Mouse (Mus musculus) heart, embryonic 10.5 days (tissue): Measurements from ENCODE around the gene Fam189a2. TPM values are rescaled to one million over a fixed set of nuclear protein-coding genes. Genes with fewer than 3 reads are reported as not detected.

Experiments used
- DNase-seq: peaks from one replicate; pipeline ENCODE4 v3.0.0-alpha.2; 2017; ENCODE audit warnings: low spot score
- H3K27ac ChIP-seq: fragments of 300-500 bp; sonication (generic); 2 replicates; pipeline ENCODE4 v1.5.1; 2016; ENCODE audit warnings: mild to moderate bottlenecking
- H3K27me3 ChIP-seq: fragments of 300-500 bp; sonication (generic); 2 replicates; pipeline ENCODE4 v1.6.1; 2016; ENCODE audit warnings: mild to moderate bottlenecking; ENCODE audit not compliant: poor library complexity, insufficient read depth, severe bottlenecking
- H3K36me3 ChIP-seq: fragments of 300-500 bp; sonication (generic); 2 replicates; pipeline ENCODE4 v1.6.1; 2016; ENCODE audit warnings: mild to moderate bottlenecking, moderate library complexity
- H3K4me1 ChIP-seq: fragments of 300-500 bp; sonication (generic); 2 replicates; pipeline ENCODE4 v1.6.1; 2016; ENCODE audit warnings: mild to moderate bottlenecking
- H3K4me3 ChIP-seq: fragments of 300-500 bp; sonication (generic); 2 replicates; pipeline ENCODE4 v1.5.1; 2016; ENCODE audit warnings: mild to moderate bottlenecking, moderate library complexity
- H3K9me3 ChIP-seq: fragments of 300-500 bp; sonication (generic); 2 replicates; pipeline ENCODE4 v1.6.1; 2016; ENCODE audit warnings: mild to moderate bottlenecking, moderate library complexity
- WGBS: fragments of 180-500 bp; shearing (Covaris S2); methylation state at CpG from one replicate; pipeline ENCODE4 v1.1.7; 2016; 5-methylcytosine and 5-hydroxymethylcytosine counted together
- polyA plus RNA-seq: library from polyadenylated mRNA; unstranded; fragments of >200 nt; fragmentation: Nextera tagmentation; extraction: Ambion mirVana; gene quantifications from 2 replicates; pipeline ENCODE4 v1.2.1, GENCODE M21; 2016

The Fam189a2 gene
- polyA plus RNA-seq, 1 experiment from 2014 or later: 3.3 TPM

GRCm38 (mm10) chr19:24049329-24049728, 18.5 kb upstream of the Fam189a2 start:
- Histone ChIP-seq H3K4me1 (peaks cover 29% of the 10 kb centered on the region), H3K36me3 (no peaks in the 10 kb centered on the region), H3K9me3 (no peaks in the 10 kb centered on the region), H3K27ac (peak overlapping the region; percentile 74), H3K27me3 (no peaks in the 10 kb centered on the region), H3K4me3 (no peak overlapping the region)
- WGBS: 38% methylated on average over 3 of the region's 3 CpGs
- DNase-seq: no peak

DNA sequence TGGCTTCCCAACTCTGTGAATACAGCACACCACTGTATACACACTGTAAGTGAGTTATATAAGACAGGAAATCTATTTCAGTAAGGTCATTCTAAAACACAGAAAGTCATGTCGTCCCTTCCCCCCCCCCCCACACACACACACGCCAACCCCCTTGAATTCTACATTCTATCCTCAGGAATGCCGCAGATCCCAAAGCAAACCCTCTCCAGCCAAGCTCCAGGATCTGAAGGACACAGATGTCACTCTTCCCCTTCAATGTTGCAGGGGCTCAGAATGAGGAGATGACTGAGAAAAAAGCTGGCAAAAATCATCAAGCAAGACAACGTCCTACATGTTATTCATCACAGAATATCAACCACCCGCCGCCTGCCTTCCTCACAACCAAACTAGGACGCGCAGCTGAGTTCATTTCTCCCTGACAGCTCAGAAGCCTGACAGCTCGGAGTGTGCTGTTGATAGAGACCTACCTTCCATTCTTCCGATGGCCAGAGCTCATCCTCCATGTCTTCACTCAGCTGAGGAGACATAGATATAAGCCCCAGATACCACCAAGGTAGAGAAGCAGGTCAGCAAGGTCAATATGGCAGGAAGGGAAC, 15.7 kb upstream of the Fam189a2 start:
- Histone ChIP-seq H3K27ac (peak overlapping the region; percentile 79), H3K9me3 (no peaks in the 10 kb centered on the region), H3K36me3 (no peaks in the 10 kb centered on the region), H3K4me1 (peaks cover 26% of the 10 kb centered on the region), H3K4me3 (peak overlapping the region; percentile 42), H3K27me3 (no peaks in the 10 kb centered on the region)
- peak; percentile 78 for DNase-seq
- WGBS: 50% methylated on average over 10 of the region's 10 CpGs

DNA sequence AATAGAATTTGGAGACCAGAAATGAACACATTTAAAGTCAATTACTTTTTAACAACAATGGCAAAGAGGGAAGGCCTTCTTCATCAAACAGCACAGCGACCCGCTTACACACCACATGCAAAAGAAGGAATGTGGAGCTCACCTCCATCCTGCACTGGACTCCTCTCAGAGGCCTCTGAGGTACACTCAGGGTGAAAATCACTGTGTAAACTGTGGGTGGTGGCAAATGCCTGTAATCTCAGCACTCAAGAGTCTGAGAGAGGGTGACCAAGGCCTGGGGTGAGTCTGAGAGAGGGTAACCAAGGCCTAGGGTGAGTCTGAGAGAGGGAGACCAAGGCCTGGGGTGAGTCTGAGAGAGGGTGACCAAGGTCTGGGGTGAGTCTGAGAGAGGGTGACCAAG, 11.6 kb upstream of the Fam189a2 start:
- WGBS: 100% methylated on average over 2 of the region's 2 CpGs
- no peaks in the 10 kb centered on the region for H3K9me3 ChIP-seq
- DNase-seq: no peak

DNA sequence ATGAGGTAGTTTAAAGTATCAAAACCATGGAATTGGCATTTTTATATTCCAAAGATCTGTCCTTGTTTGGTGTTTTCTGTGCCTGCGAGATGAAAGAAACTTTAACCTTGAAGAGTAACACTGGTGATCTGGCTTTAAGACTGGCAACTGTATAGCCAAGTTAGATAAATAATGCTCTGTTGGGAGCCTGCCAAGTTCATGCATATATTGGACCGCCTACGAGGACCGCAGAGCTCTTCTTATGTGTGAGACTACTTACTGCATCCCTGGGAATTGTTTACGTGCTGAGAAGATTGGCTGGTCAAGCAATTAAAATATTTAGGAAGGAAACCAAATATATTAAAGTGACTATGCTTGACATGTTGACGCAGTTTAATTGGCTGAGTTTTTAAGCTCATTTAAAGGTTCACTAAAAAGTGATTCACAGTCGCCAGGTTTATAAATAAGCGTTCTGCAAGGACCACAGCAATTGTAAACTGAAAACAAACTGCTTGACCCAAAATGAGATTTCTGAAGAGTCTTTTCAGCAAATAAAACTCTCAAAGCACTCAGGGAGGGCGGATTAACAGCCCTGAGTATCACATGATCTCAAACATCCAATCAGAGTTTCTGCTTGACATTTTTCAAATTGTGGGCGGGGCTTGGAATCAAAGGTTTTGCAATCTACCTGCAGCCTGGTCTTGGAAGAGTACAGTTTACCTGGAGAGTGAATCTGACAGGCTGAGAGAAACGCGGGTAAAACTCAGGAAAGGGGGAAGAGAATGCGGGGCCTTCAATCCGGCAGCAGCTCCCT, 8.4 kb upstream of the Fam189a2 start:
- no peaks in the 10 kb centered on the region for H3K4me1 ChIP-seq
- no peak for DNase-seq
- peaks cover 3% of the 10 kb centered on the region; the same call in 1 of the 2 replicates for H3K36me3 ChIP-seq
- H3K9me3 ChIP-seq: no peaks in the 10 kb centered on the region
- H3K27me3 ChIP-seq: no peaks in the 10 kb centered on the region
- H3K27ac ChIP-seq: no peak overlapping the region
- 78% methylated on average over 14 of the region's 14 CpGs for WGBS
- H3K4me3 ChIP-seq: no peak overlapping the region

More for the DNA sequence above, 11.6 kb upstream of the Fam189a2 start:
- Histone ChIP-seq H3K4me1 (no peaks in the 10 kb centered on the region), H3K36me3 (no peaks in the 10 kb centered on the region), H3K4me3 (no peak overlapping the region), H3K27ac (no peak overlapping the region), H3K27me3 (no peaks in the 10 kb centered on the region)

- Histone ChIP-seq H3K9me3 (no peaks in the 10 kb centered on the region), H3K27ac (no peak overlapping the region), H3K4me3 (no peak overlapping the region), H3K4me1 (peaks cover 11% of the 10 kb centered on the region), H3K36me3 (peaks cover 3% of the 10 kb centered on the region; the same call in 1 of the 2 replicates), H3K27me3 (peaks cover 13% of the 10 kb centered on the region; the same call in 1 of the 2 replicates)
- WGBS: 84% methylated on average over 3 of the region's 3 CpGs
- DNase-seq: no peak
Observed at GRCm38 (mm10) chr19:24034367-24034766, 3.5 kb upstream of the Fam189a2 start.

- H3K4me3 ChIP-seq: no peak overlapping the region
- 46% methylated on average over 5 of the region's 5 CpGs for WGBS
- no peak overlapping the region for H3K27ac ChIP-seq
- H3K9me3 ChIP-seq: no peaks in the 10 kb centered on the region
- H3K36me3 ChIP-seq: peaks cover 3% of the 10 kb centered on the region; the same call in 1 of the 2 replicates
- DNase-seq: no peak
- peaks cover 18% of the 10 kb centered on the region for H3K4me1 ChIP-seq
- H3K27me3 ChIP-seq: peaks cover 13% of the 10 kb centered on the region; the same call in 1 of the 2 replicates
Observed at GRCm38 (mm10) chr19:24032654-24033236, 1.9 kb upstream of the Fam189a2 start.

- peak overlapping the region; percentile 83 for H3K4me3 ChIP-seq
- no peaks in the 10 kb centered on the region for H3K9me3 ChIP-seq
- peaks cover 23% of the 10 kb centered on the region for H3K4me1 ChIP-seq
- peaks cover 13% of the 10 kb centered on the region; the same call in 1 of the 2 replicates for H3K27me3 ChIP-seq
- no peak for DNase-seq
- WGBS: 16% methylated on average over 49 of the region's 49 CpGs
- peak overlapping the region; percentile 90 for H3K27ac ChIP-seq
- no peaks in the 10 kb centered on the region for H3K36me3 ChIP-seq
Observed at GRCm38 (mm10) chr19:24030511-24030870, 328 bp downstream of the Fam189a2 start.

GRCm38 (mm10) chr19:24029616-24030510, 956 bp downstream of the Fam189a2 start:
- Histone ChIP-seq H3K4me1 (peaks cover 29% of the 10 kb centered on the region), H3K9me3 (no peaks in the 10 kb centered on the region), H3K36me3 (no peaks in the 10 kb centered on the region), H3K27ac (peak overlapping the region; percentile 90), H3K27me3 (peaks cover 13% of the 10 kb centered on the region; the same call in 1 of the 2 replicates), H3K4me3 (peak overlapping the region; percentile 83)
- no peak for DNase-seq
- 15% methylated on average over 20 of the region's 20 CpGs for WGBS

- no peak for DNase-seq
- peaks cover 33% of the 10 kb centered on the region for H3K4me1 ChIP-seq
- H3K9me3 ChIP-seq: no peaks in the 10 kb centered on the region
- no peaks in the 10 kb centered on the region for H3K36me3 ChIP-seq
- no peak overlapping the region for H3K4me3 ChIP-seq
- 80% methylated on average over 5 of the region's 5 CpGs for WGBS
- H3K27ac ChIP-seq: no peak overlapping the region
- peaks cover 6% of the 10 kb centered on the region; the same call in 1 of the 2 replicates for H3K27me3 ChIP-seq
Observed at GRCm38 (mm10) chr19:24025876-24026275, 4.9 kb downstream of the Fam189a2 start.

- WGBS: 51% methylated on average over 1 of the region's 1 CpGs
- Histone ChIP-seq H3K36me3 (no peaks in the 10 kb centered on the region), H3K27me3 (peaks cover 4% of the 10 kb centered on the region; the same call in 1 of the 2 replicates), H3K9me3 (no peaks in the 10 kb centered on the region), H3K4me3 (no peak overlapping the region), H3K4me1 (peaks cover 33% of the 10 kb centered on the region), H3K27ac (peak overlapping the region; percentile 43)
- DNase-seq: no peak
Observed at GRCm38 (mm10) chr19:24024667-24025066, 6.2 kb downstream of the Fam189a2 start.

GRCm38 (mm10) chr19:24024131-24024530, 6.7 kb downstream of the Fam189a2 start:
- Histone ChIP-seq H3K27ac (no peak overlapping the region), H3K9me3 (no peaks in the 10 kb centered on the region), H3K4me1 (peaks cover 34% of the 10 kb centered on the region), H3K27me3 (no peaks in the 10 kb centered on the region), H3K4me3 (no peak overlapping the region), H3K36me3 (no peaks in the 10 kb centered on the region)
- 78% methylated on average over 9 of the region's 9 CpGs for WGBS
- no peak for DNase-seq

GRCm38 (mm10) chr19:24023351-24023750, 7.5 kb downstream of the Fam189a2 start:
- H3K4me3 ChIP-seq: no peak overlapping the region
- WGBS: 81% methylated on average over 7 of the region's 7 CpGs
- H3K36me3 ChIP-seq: no peaks in the 10 kb centered on the region
- no peak for DNase-seq
- H3K27ac ChIP-seq: no peak overlapping the region
- no peaks in the 10 kb centered on the region for H3K9me3 ChIP-seq
- peaks cover 38% of the 10 kb centered on the region for H3K4me1 ChIP-seq
- no peaks in the 10 kb centered on the region for H3K27me3 ChIP-seq
